Mouse (Mus musculus): ENCODE data around the gene Tex2.
"Not testable (repeated sequence)": the region's sequence is repeated elsewhere in the genome, so short reads cannot be mapped to it uniquely, and the experiment has no call there.

Gene Tex2

GRCm38 (mm10) chr11:106503425-106503717, 109.9 kb downstream of the Tex2 start:
- no peak for DNase-seq

- DNase-seq: no peak
Measured at GRCm38 (mm10) chr11:106502631-106503424, 110.4 kb downstream of the Tex2 start.

GRCm38 (mm10) chr11:106502159-106502505, 111.1 kb downstream of the Tex2 start:
- no peak for DNase-seq

DNA sequence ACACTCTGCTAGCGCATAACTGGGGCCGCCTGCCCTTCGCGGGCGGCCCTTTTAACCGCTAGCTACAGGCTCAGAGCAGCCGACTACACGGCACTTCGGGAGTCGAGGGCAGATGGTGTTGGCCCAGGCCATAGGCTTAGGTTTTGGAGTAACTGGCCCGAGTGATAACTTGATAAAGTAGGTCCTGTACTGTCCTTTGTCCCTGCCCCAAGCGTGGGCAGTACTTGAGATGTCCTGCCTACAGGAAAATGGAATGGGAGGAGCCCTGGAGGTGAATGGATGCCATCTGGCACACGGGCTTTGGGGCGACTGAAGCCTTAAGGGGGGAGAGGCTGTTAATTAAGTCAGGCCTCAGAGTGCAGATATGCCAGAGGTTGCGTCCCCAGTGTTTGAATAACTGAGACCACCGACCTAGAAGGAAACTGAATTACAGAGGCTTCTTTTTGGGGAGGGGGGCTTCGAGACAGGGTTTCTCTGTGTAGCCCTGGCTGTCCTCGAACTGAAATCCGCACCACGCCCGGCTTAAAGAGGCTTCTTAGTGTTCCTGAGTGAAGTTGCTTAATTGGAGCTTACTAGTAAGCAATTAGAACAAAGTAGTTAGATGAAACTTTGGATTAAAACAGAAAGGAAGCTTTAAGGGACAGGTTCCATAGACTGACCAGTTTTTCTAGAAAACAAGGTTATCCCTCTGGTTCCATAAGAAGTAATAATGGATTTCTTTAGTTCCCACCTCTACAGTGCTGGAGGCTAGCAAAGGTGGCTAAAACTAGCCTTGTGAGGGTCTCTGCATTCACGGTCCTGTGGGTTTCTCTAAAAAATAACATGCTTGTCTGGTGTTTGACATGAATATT, 111.7 kb downstream of the Tex2 start:
- DNase-seq: peak; percentile 70 to 76

GRCm38 (mm10) chr11:106500393-106501307, 112.6 kb downstream of the Tex2 start:
- DNase-seq: peak; percentile 94 to 95

DNA sequence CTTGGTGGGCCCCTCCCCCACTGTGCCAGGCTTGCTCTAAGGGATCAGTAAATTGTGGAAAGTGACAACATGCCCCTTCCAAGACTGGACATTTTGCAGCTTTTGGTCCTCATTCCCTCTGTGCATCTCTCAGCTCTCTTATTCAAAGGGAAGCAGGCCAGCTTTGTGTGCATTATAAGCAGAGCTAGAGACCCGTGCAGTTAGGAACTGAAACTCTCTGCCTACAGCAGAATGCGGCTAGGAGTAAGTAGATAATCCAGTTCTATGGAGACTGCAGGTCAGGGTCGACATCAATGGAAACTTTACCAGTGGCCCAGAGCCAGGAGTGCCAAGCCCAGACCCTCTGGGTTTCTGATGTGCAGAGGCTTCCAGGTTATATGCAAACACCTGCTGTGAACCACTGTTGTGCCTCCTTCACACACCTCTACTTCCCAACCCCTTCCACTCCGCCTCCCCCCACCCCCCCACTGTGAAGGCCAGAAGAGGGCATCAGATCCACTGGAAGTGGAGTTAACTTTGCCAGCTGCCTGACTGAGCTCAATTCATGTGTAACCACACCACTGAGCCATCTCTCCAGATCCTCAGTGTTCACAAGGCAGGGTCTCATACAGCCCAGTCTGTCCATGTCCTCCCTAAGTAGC, 114.4 kb downstream of the Tex2 start:
- peak in 1 of 2 experiments; percentile 19 for DNase-seq

GRCm38 (mm10) chr11:106497926-106498325, 115.3 kb downstream of the Tex2 start:
- no peak for DNase-seq

GRCm38 (mm10) chr11:106497009-106497408, 116.2 kb downstream of the Tex2 start:
- not testable (repeated sequence) for DNase-seq

DNA sequence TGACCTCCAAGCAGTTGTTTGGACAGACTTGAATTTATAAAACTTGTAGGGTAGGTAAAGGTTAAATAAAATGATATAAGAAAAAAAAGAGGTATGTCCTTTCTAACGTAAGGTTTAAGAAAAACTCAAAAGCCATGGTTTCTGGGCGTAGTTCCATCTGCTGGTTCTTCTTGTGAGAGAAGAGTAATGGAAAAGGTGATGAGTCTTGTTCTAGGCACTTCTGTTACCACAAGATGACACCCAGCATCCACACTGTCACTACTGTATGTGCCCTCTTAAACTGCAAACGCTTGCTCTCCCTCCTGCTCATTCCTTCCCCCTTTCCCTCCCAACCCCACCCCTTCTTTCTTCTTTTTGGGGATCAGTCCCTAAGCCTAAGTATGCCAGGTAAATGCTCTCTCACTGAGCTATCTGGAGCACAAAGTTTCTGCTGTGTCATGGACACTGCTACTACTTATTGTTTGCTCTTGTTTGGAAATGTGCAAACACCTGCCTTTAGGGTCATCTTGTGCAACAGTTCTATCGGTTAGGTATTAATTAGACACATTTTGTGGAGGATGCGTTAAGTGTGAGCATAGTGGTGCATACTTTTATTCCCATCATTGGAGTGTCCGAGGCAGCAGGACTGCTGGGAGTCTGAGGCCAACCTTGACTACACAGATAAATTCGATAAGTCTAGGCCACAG, 120.1 kb downstream of the Tex2 start:
- no peak for DNase-seq

GRCm38 (mm10) chr11:106491393-106491792, 121.8 kb downstream of the Tex2 start:
- DNase-seq: peak; percentile 64 to 73

DNA sequence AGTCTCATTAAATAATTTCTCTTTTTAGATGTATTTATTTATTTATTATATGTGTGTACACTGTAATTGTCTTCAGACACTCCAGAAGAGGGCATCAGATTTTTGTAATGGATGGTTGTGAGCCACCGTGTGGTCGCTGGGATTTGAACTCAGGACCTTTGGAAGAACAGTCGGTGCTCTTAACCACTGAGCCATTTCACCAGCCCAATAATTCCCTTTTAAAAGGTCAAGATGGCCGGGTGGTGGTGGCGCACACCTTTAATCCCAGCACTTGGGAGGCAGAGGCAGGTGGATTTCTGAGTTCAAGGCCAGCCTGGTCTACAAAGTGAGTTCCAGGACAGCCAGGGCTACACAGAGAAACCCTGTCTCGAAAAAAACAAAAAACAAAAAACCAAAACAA, 122.6 kb downstream of the Tex2 start:
- not testable (repeated sequence) for DNase-seq

DNA sequence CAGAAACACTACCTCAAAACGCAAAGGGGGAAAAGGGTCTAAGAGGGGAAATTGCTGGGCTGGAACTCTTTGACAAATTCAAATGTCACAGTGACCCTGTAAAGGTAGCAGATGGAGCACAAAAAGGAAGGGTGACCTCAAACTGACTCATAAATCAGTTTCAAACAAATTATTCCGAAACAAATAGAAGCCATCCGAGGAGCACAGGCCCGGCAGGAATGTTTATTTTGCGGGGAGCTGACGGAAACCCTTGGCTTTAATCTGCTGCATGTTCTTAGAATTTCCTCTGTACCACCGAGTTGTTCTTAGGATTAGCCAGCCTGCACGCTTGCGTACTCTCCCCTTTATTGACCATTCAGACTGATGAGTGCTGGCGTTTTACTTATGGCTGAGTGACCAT, 123.2 kb downstream of the Tex2 start:
- no peak for DNase-seq

- no peak for DNase-seq
Measured at GRCm38 (mm10) chr11:106489036-106489693, 124.1 kb downstream of the Tex2 start.

DNA sequence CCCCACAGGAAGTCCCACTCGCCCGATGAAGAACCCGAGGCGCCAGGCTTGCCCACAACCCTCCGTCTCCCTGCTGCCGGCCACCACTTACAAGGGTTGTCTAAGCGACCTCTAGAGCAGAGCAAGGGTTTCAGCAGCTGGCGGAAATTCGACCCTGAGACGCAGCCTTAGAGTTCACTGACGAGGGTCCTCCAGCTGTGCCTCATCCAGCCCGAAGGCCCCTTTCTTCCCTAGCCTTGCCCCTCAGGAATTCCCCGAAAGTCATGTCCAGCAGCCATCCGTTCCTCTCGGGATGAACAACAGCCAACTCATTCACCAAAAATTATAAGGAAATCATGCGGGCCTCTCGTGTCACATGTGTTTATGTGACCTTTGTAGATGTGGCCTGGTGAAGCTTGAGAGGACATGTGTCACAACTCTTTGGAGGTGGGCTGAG, 125.1 kb downstream of the Tex2 start:
- DNase-seq: no peak

DNA sequence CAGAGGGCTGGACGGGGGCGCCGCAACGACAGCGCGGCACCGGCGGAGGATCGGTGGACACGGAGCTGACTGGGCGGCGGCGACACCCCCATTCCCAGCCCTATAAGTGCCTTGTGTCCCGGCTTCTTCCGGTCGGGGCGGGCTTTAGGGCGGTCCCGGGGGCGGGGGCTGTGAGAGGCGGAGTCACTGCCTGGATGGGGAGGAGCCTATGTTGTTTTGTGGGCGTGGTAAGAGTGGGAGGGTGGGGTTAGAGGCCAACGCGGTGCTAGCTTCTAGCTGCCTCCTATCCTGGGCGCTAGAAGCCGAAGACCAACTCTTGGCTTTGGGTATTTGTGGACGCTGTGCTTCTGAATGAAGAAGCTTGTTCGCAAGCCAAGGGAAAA, 125.5 kb downstream of the Tex2 start, which contains the start of gene Ern1:
Gene Ern1 (minus strand): TSS at position 120 of the 383 bp plus-strand sequence.
- peak; percentile 96 to 97 for DNase-seq

DNA sequence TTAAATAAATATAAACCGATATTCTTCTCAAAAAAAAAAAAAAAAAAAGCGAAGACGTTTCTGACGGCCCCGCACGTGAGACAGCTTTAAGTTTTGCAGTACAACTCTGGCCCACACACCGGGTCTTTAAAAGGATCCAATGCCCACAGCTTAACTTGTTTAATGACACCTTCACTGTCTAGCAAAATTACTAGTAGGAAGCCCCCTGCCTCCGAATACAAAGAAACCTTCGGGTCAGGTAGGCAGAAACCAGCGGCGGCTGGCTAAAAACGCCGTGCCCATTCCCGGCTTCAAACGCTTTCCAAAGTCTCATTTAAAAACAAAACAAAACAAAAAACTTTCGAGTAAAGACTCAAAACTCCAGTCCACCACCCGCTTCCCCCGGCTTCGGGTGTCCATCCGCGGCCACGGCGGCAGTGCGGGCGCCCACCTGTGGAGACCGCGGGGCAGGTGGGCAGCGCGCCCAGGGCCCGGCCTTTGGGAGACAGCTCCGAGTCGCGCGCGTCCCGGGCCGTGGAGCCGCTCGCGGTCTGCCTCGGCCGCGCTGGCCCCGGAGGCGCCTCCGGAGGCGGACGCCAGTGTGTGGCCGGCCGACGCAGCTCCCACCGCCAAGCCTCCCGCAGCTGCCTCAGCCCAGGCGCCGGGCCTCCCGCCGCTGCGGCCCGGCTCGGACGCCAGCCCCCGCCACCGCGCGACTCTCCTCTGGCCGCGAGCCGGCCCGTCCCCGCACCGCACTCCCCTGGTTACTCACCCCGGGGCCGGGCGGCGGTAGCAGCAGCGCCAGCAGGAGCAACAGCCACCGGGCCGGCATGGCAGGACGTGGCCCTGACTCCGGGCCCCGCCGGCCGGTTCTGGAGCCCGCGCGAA, 126.1 kb downstream of the Tex2 start:
- peak; percentile 71 to 73 for DNase-seq

GRCm38 (mm10) chr11:106486042-106486865, 127.0 kb downstream of the Tex2 start:
- DNase-seq: no peak

DNA sequence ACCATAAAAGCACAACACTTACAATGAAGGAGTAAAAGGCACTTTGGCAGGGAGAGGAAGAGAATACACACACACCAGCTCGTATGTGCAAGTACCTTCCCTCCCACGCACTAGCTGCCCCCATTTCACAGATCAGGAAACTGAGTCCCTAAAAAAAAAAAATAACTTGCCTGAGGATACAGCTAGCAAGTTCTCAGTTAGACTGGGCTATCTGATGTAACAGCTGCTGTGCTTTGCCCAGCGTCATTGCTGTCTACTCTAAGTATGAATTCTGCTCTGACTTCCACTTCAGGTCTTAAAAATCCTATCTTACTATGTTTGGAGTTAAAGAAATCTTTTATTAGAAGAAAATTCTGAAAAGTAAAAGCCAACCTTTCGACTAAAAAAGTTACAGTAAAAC, 127.6 kb downstream of the Tex2 start:
- no peak for DNase-seq

DNA sequence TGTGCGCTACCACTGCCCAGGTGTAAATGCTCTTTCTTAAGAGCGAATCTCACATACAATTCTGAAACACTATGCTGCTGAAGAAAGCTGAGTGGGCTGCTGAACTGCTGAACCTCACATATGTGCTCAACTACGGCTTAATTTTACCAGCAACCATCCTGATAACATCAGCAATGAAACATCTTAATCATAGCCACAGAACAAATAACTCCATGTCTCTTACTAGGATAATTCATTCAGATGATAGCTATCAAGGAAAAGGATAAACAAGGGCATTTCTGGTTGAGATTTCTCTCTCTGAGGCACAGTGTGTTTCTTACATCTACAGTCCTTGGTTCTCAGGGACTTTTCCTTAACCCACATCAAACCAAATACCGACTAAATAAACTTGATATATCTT, 128.3 kb downstream of the Tex2 start:
- DNase-seq: no peak
